Mouse (Mus musculus) cerebellum, postnatal 10 days (tissue): ENCODE results near the gene D5Ertd579e.

Experiments
- DNase-seq, 2 experiments: peaks; one replicate each; pipeline ENCODE4 v3.0.0; 2021; ENCODE audit warnings: mixed read lengths in 2 of 2

D5Ertd579e gene

DNA sequence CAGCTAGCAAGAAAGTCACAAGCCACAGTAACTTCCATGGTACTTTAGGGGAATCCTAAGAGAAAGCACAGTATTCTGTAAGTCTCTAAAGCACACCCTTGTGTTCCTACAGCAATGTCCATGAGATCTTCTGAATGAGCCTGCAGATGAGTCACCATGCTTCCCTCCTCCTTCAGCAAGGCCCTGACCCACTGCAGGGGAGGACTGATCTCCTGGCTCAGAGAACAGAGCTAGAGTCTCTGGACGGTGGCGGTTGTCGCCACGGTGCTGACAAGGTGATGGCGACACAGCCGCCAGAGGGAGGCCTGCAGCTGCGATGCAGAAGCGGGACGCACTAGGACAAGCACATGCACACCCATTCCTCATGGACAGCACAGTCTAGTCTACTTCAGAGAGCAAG, 93.8 kb downstream of the D5Ertd579e start:
- DNase-seq = no peak

DNA sequence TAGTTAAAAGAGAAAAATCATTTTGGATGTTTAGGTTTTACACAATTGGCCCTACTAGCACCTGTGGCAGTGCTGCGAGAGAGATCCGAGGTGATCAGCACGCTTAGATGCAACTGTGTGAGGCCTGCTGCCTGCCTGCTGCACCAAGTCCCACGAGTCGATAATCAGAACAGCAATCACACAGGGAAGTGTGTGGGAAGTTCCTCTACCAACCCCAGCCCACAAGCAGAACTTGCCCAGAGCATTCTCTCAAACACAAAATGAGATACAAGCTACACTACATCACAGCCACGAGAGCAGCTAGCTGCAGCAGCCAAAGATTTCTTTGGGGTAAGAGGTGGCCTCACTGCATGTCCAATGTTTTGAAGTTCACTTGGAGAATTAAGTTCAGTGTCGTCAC, 94.3 kb downstream of the D5Ertd579e start:
- no peak for DNase-seq

DNA sequence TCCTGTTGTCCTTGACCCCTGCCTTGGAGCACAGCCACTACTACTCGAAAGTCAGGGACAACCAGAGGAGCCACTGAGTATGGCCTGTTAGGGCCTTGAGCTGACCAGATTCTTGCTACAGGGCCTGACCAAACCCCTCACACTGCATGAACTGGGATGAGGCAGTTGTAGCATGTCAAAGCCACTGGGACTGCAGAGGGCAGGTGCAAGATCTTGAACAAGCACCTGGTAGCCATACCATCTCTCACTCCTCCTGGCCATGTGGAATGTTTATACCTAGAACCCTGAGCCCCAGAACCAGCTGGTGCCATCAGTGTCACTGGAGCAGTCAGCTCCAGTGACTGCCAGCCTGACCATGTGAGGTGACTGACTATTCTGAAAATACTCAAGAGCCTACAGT, 96.9 kb downstream of the D5Ertd579e start:
- DNase-seq = no peak

DNA sequence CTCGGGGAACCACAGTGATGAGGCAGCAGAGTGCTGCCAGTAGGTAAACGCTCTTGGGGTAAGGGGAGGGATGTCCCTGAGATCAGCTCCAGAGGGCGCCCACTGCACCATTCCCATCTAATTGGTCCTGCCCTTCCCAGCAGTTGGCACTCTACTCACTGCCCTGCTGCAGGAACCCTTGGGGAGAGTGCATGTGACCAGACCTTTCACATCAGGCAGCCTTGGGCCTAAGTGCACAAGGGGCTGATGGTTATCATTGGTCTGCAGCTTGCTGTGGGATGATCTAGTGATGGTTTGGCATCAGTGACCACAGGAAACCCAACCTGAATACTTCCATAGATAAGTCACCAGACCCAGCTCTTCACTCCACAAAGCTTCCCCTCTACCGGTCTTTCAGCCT, 98.2 kb downstream of the D5Ertd579e start:
- peak; percentile 42 to 51 for DNase-seq

DNA sequence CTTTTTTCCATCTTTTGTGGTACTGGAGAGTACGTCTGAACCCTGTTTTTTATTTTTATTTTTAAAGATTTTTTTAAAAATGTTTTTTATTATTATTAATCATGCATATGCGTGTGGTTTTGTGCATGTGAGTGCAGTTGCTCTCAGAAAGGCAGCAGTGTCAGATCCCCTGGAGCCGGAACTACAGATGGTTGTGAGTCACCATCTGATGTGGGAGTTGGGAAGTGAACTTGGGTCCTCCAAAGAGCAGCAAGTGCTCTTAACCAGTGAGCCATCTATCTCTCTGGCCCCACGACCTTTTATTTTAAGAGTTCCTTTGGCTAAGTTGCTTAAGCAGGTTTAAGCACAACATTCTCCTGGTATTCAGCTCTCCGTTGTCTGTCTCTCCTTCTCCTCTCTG, 99.6 kb downstream of the D5Ertd579e start:
- DNase-seq = no peak

DNA sequence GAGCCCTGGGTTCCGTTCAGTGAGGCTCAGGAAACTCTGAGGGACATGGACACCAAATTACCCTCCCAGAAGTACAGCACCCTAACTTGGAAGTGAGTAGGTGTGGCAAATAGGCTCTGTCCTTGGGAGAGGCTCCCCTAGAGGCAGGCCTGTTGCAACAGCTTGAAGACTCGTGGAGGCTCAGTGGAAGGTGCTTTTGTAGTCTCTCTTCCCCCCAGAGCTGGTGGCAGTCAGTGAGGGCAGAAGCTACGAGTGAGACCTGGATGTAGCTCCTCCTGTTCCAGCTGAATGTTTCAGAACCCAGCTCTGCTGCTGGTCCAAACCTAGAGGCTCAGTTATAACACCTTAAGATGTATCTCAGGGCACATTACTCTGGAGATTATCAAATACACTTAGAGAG, 100.7 kb downstream of the D5Ertd579e start:
- no peak for DNase-seq

DNA sequence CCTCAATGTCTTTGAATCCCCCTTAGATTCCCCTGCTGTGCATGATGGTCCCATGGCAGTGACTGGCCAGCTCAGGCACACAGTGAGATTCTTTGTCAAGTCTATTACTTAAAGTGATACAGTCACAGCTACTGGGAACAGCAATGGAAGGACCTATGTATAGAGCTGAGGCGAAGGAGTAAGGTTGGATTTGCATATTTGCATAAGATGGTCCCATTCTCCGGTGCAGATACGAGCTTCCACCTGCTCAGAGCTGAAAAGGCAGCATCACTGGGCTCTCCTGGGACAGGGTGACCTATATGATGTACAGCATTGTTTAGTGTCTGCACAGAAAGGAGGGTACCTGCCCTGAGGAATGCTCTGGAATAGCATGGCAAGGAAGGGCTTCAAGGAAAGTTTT, 101.5 kb downstream of the D5Ertd579e start:
- no peak for DNase-seq

DNA sequence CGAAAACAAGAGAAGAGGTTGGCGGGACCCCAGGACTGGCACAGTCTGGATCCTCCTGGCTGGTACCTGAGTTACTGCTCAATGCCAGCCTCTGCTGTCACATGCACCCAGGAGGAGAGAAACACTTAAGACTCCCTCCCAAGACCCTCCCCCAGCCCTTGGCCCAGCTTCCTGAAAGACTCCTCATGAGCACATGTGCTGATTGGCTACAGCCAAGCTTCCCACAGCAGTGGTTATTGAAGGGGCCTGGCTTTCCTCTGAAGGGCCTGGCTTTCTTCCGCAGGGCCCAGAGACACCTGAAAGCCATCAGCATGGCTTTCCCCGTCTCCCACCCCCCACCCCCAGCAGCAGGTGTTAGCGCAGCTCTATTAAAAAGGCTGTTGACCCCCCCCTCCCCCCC, 102.6 kb downstream of the D5Ertd579e start, which contains the start of gene Tbc1d14:
Gene Tbc1d14, minus strand, starts transcription at position 101 of the 400 bp plus-strand sequence.
- no peak for DNase-seq

DNA sequence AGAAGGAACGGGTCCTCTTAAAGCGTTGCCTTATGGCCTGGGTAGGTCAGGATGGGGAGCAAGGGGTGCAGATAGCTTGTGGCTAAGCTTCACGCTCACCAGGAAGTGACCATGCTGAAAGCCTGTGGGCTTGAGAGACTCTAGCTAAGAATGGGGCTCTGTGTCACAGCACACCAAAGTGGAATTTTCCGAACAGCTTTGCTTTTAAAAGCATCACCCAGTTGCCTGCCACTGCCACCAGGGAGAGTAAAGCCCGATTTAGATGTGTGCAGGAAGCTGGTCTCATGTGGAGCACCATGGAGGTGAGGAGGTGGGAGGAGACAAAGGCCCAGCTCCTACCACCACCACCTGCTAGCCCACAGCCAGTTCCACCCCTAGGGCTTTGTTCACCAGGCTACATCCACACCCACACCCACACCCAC, 105.3 kb downstream of the D5Ertd579e start:
- no peak for DNase-seq

DNA sequence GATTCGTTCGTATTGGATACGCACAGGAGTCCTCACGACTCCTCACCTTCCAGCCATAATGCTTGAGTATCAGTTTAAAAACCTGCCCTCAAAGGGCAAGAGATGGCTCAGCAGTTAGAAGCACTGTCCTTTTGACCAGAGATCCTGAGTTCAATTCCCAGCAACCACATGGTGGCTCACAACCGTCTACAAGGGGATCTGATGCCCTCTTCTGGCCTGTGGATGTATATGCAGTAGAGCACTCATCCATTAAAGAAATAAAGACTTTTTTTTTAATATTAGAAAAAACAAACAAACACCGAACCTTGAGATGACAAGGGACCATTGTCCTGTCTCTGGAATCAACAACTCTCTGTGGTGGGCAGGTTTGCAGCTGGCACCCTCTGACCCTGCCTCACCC, 111.5 kb downstream of the D5Ertd579e start:
- DNase-seq = no peak

DNA sequence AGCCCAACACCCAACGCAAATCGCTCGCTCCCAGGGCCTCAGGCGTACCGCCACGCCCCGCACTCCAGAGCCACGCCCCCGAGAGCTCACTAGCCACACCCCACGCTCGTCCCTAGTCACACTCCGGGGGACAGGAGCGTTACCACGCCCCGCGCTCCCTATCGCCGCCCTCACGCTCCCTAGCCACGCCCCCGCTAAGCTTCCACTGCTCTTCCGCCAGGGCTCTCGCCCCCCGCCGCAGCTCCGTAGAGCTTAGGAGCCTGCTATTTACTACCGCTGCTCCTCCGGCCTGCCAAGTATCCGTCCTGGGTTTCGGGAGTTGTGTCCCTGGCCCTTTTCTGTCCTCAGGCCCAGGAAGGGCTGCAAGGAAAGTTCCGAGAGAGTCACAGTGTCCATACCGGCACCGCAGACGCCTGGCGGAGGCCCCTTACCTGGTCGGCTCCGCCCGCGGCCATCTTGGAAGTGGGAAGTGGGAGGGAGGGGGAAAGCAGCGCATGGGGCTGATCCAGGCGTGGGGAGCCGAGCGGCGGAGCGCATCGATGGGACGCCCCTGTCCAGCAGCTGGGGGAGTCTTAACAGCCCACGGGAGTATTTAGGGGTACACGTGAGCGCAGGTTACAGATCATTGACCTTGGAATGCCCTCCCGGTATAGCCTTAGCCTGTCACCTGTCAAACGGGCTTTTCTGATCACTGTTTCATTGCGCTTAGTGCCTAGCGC, 113.7 kb downstream of the D5Ertd579e start:
- peak; percentile 98 to 99 for DNase-seq

DNA sequence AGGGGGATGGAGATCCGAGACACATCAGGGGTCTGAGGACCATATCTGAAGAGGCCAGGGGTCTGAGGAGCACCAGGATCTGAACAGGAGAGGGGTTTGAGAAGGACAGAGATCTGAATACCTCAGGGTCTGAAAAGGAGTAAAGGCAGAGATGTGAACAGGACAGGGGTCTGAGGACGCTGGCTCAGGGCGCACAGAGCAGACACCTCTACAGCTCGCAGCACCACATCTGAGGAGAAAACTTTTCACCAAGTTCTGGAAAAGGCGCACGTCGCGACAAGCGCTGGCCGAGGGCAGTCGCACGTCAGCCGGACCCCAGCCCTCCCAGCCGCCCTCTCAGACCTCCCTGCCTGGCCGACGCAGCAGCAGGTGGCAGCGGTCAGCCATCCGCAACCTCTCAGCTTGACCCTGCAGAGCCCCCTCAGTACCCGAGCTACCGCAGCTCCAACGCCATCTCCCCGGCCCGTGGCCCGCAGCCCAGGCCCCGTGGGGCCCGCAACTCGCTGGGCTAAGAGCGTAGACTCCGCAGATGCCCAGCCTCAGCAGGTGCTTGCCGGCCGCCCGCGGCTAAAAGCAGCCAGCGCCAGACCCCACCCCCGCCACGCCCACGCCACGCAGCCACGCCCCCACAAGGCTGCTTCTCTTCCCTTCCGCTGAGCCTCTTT, 114.4 kb downstream of the D5Ertd579e start:
- no peak for DNase-seq

DNA sequence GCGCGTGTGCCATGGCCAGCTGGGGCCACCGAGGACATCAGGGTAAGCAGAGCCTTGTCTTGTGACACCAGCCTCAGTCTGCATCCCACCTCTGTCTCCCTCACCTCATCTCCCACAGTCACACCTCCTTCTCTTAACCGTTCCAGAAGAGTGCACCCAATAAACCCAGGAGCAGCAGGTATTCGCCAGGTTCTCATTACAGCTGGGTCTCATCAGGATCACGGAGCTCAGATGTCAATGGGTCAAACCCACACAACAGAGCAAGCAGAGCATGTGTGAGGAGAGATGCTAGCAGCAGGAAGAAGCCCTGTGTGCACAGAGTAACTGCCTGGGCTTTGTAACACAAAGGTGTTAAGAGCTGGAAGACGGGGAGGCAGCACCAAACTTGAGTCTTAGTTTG, 115.9 kb downstream of the D5Ertd579e start:
- DNase-seq = no peak

DNA sequence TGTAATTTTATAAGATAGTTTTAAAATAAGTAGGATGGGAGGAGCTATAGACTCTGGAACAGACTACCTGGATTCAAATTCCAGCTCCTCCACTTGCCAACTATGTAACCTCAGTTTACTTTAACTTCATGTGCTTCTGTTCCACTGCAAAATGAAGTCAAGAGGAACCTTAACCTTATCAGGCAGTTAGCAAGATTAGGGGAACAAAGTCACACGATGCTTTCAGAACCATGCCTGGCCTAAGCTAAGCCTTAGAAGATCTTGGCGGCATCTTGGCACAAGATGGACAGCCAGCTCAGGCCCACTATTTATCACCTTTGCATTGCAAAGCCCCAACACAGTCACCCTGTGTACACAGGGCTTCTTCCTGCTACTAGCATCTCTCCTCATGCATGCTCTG, 116.8 kb downstream of the D5Ertd579e start:
- DNase-seq = no peak

DNA sequence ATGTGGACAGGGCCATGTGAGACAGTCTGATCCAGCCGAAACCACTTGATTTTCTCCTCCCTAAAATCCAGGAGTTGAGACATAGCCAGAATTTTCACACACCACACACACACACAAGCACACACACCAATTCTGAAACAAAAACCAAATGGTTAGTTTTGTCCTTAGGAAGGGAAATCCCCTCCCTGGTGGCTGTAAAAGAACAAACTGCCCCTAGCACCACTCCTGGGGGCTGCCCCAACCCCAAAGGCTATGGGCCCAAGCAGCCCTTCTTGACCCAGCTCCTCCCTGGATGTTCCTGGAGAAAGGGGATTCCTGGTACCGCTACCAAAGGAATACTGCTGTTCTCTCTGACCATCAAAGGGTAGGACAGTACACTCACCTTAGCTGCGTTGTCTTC, 119.4 kb downstream of the D5Ertd579e start:
- no peak for DNase-seq

DNA sequence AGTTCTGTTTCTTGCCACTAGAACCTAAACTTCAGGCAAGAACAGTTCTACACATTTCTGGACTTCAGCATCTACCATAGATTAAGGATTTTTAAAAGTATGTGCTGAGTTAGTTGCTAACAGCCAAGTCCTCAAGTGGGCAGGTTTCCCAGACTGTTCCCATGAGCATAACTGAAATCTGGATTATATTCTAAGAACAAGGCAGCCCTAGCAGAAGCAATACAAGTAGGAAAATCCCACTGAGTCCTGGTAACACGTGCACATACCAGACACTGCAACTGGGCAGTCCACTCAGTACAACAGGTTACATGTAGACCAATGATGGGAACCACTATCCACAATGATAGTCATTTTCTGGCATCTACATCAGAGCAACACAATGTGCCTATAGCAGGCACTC, 120.1 kb downstream of the D5Ertd579e start:
- DNase-seq = no peak

DNA sequence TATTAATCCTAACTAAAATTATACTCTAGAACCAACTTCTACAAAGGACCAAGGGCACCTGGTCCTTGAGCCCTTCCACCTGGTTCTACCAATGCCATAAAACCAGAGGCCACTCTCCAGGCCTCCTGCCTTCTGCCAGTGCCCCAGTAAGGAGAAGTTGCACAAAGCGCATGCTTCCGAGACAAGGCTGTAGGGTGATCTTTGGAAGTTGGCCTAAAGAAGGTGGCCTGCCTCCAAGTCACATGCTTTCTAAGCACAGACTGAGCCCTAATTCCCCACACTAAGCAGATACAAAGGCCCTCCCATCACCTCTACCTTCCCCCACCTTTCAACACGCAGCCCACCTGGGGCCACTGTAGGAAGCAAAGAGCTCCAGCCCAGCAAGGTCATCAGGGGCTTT, 120.6 kb downstream of the D5Ertd579e start:
- DNase-seq = peak; percentile 60 to 66

DNA sequence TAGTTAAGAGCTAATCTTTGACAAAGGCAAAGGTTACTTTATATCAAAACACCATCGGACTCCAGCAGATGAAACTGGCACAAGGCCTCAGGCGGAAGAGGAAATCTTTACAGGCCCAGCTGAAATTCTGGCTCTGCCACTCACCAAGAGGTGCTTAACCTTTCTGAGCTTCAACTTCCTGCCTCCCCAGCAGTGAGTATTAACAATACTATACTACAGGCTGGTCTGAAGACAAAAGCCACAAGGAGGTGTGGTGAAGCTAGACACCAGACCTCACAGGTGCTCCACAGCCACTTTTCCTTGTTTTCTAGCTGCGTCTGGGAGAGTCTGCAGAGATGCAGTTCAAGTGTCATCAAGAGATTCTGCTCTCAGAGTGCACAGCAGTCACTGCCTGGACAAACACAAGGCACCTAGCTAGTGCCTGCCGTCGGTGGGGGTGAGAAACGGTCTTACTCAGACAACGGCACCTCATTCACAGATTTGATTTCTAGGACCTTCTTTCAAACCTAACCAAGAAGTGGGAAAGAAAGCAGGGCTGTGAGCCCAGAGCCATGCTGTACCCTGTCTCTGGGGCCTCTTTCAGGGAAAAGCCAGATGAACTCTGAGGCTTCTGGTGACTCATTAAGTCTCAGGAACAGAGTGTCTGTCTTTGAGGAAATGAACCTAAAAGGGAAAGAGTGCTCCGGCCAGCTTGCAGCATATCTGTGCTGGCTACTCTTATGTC, 121.5 kb downstream of the D5Ertd579e start:
- DNase-seq = no peak

DNA sequence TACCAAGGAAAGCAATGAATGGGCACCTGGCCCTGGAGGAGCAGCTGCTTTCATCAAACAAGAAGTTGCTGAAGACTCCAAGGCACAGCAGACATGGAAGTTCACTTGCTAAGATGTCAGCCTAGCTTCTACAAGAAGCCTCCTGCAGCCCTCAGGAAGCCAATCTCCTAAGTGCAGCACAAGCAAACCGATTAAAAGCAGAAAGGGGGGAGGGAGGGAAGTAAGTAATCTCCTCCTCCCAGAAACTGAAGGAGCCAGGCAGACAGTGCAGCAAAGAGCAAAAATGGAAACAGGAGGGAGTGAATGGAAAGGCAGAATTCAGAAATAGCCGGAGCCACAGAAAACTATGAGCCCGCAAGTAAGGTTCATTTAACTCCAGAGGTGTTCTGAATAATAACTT, 122.5 kb downstream of the D5Ertd579e start:
- DNase-seq = no peak

DNA sequence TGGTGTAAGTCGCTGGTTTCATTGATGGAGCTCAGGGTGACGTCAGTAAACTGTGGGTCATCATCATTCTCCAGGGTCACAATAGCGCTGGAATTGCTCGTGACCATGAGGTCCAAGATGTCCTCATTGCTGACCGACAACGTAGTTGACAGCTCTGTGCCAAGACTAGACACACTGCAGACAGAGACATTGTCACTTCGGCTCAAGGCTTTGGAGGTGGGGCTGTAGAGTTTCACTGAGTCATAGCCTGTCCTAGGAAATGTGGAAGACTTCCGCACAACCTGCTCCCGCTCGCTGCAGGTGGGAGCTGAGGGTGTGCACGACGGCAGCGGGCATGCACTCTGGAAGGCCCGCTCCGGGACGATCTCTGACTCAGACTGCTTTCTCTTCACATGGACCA, 124.5 kb downstream of the D5Ertd579e start:
- no peak for DNase-seq

DNA sequence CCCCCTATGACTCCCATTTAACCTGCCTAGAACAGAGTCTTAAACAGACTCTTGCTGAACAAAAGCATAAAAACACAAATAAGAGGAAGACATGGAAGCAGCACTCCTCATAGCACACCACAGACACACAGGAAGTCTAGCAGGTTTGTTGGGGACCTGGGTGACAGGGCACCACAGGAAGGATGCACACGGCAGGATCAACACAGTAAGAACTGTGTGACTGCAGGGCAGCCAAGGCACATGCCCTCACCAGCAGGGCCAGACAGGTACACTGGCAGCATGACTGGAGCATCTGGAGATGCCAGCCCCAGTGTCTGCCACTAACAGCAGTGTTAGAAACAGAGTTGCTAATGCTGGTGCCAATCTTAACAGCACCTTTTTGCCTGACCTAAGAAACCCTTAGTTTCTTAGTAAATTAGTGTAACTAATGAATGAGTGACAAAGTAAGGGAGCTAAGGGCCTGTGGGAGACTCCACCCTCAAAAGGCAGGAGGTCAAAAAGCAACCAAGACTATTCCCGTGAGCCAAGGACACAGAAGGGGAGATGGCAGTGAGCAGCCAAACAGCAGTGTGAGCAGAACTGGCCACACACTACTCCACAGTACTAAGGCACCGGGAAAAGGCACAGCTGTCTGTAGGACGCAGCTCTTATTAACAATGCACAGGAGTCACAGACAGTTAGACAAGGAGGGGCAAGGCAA, 125.1 kb downstream of the D5Ertd579e start:
- no peak for DNase-seq

DNA sequence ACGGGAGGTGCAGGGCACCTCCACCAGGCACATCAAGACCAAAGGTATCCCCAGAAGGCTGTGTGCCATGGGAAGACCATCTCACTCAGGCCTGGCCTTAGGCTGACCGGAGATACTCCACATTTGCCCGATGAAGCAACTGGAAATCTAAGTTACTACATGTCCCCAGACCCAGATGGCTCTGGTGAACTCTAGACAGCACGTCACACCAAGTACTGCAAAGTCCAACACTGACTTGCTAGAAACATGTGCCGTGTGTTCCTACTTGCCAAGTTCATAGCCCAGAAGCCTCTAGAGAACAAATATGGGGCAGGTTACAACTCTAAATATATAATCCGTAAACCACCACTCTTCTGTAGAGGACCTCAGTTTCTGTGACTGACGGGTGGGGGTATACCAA, 125.7 kb downstream of the D5Ertd579e start:
- DNase-seq = no peak

DNA sequence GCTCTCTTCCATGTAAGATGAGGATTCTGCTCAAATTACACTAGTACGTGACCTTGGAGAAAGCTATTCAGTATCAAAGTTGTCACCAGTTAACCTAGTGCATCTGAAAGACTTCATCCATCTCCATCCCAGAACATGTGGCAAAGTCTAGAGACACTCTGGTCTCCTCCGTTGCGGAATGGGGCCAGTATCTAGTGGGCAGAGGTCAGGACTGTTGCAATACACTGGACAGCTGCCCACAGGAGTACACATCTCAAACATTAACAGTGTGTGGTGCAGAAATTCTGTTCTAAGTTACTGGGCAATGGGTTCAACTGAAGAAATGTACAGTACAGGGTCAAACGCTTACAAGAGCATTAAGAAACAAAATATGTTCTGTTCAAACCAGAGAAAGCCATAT, 127.7 kb downstream of the D5Ertd579e start:
- DNase-seq = no peak
